Mouse (Mus musculus): Measurements from ENCODE around the gene Dennd2a.
"Not testable (repeated sequence)": the region's sequence is repeated elsewhere in the genome, so short reads cannot be mapped to it uniquely, and the experiment has no call there.

The Dennd2a gene

DNA sequence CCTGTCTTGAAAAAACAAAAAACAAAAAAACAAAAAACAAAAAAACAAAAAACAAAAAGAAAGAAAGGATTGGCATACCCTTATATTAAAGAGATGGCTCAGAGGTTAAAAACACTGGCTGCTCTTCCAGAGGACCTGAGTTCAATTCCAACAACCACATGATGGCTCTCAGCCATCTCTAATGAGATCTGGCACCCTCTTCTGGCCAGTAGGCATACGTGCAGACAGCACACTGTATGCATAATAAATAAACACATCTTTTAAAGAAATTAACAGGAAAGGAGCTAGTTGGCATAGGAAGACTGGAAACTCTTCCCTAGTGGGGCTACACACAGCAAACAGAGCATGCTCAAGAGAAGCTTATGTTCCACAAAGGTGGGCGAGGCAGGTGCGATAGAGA is 106.6 kb downstream of the Dennd2a start:
- no peak for DNase-seq (ENCODE audit: low read depth, low spot score)

DNA sequence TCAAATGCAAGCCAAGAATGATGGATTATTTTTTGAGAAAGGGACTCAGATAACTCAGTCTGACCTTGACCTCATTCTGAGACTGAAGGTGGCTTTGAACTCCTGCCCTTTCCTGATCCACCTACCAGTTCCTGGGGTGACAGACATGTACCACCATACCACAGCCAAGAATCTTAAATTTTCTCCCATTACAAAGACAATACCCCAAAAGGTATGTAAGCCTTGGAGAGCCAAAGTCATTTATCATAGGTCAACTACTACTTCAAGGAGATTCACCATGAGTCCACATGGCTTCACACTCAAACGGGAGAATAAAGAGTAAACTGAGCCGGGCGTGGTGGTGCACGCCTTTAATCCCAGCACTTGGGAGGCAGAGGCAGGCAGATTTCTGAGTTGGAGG is 107.1 kb downstream of the Dennd2a start:
- DNase-seq (ENCODE audit: low read depth, low spot score), result no peak

GRCm38 (mm10) chr6:39447429-39448185 is 110.1 kb downstream of the Dennd2a start:
- DNase-seq (ENCODE audit: low read depth, low spot score), result peak; percentile 88

DNA sequence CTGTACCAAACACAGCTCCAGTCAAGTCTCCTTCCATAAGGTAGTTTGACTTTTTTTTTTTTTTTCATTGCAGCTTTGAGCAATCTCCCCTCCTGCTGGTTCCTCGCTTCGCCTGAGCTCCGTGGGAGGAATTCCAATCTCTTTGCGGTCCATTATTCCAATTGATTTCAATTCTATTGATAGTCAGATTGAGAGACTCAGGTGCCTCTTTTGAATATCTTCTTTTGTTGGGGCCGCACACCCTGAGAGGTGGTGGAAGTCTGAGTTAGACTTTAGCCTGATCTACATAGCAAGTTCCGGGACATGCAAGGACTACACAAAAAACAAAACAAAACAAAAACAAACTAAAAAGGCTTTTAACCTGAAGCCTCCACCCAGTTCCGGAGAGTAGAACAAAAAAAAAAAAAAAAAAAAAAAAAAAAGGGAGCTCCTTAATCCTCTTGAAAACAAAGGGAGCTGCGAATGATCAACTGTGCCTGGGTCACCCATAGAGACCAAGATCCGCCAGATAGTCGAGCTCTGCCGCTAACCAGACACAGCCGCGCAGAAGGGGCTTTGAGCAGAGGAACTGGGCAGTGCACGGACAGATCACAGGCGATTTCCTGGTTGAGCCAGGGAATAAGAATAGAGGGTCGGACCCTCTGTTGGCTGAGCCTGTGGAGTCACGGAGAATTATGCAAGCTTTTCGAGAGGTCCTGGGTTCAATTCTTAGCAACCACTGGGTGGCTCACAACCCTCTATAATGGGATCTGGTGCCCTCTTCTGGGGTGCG is 111.7 kb downstream of the Dennd2a start:
- DNase-seq (ENCODE audit: low read depth, low spot score), result no peak

- no peak for DNase-seq (ENCODE audit: low read depth, low spot score)
Observed at GRCm38 (mm10) chr6:39442786-39443287, 114.8 kb downstream of the Dennd2a start.

DNA sequence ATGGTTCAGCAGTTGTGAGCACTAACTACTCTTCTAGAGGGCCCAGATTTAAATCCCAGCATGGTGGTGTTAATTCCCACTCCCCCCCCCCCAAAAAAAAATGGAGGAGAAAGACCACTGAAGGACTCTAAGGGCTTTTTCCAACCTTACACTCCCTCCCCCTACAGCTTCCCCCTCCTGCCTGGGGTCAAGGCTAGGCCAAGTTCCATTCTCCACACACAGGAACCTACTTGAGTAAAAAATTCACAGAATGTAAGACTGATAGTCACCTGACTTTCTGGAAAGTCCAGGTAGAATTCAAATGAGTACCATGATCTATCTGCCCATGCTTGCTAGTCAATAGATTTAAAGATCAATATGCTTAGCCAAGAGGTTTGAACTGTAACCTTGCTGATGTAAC is 117.5 kb downstream of the Dennd2a start:
- DNase-seq (ENCODE audit: low read depth, low spot score), result no peak

GRCm38 (mm10) chr6:39437519-39437918 is 120.1 kb downstream of the Dennd2a start:
- not testable (repeated sequence) for DNase-seq (ENCODE audit: low read depth, low spot score)

GRCm38 (mm10) chr6:39435875-39436274 is 121.8 kb downstream of the Dennd2a start:
- DNase-seq (ENCODE audit: low read depth, low spot score), result no peak

GRCm38 (mm10) chr6:39434886-39435492 is 122.7 kb downstream of the Dennd2a start:
- DNase-seq (ENCODE audit: low read depth, low spot score), result no peak

- DNase-seq (ENCODE audit: low read depth, low spot score), result no peak
Observed at GRCm38 (mm10) chr6:39434111-39434885, 123.4 kb downstream of the Dennd2a start.

- no peak for DNase-seq (ENCODE audit: low read depth, low spot score)
Observed at GRCm38 (mm10) chr6:39433701-39434100, 124.0 kb downstream of the Dennd2a start.

- DNase-seq (ENCODE audit: low read depth, low spot score), result no peak
Observed at GRCm38 (mm10) chr6:39433174-39433573, 124.5 kb downstream of the Dennd2a start.

GRCm38 (mm10) chr6:39430722-39431121 is 126.9 kb downstream of the Dennd2a start:
- no peak for DNase-seq (ENCODE audit: low read depth, low spot score)

GRCm38 (mm10) chr6:39429007-39429788 is 128.5 kb downstream of the Dennd2a start:
- no peak for DNase-seq (ENCODE audit: low read depth, low spot score)

DNA sequence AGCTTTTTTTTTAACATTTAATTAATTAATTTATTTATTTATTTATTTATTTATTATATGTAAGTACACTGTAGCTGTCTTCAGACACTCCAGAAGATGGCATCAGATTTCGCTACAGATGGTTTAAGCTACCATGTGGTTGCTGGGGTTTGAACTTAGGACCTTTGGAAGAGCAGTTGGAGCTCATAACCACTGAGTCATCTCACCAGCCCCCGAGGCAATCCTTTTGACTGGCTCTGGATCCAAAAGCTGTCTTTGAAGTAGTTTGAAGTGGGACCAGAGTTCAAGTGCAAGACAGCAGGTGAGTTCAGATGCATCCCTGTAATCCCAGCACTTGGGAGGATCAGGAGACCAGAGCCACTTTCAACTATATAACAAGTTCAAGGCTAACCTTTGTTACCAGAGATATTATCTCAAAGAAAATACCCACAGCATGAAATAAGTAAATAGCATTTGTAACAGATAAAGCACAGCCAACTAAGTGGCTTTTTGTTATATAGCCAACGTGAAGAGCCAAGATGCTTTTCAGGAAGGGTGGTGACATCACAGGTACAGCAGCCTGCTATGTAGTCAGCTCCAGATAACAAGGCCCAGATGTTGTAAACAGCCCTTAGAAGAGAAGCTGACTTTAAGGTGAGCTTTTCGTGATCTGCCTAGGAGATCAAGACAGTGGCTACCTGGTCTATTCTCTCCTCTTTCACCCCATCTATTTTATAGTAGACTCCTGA is 130.2 kb downstream of the Dennd2a start:
- no peak for DNase-seq (ENCODE audit: low read depth, low spot score)

DNA sequence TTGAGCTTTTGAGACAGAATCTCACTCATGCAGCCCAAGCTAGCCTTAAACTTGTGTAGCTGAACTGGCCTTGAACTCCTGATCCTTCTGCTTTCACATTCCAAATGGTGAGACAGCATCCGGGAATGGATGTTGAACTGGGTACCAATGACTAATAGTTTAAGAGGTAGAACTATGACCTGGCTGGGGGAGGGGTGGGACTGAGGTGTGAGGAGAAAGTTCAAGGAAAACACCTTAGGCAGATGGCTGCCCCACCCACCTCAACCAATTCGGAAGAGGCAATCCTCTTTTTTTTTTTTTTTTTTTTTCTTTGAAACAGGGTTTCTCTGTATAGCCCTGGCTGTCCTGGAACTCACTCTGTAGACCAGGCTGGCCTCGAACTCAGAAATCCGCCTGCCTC is 130.9 kb downstream of the Dennd2a start:
- no peak for DNase-seq (ENCODE audit: low read depth, low spot score)

DNA sequence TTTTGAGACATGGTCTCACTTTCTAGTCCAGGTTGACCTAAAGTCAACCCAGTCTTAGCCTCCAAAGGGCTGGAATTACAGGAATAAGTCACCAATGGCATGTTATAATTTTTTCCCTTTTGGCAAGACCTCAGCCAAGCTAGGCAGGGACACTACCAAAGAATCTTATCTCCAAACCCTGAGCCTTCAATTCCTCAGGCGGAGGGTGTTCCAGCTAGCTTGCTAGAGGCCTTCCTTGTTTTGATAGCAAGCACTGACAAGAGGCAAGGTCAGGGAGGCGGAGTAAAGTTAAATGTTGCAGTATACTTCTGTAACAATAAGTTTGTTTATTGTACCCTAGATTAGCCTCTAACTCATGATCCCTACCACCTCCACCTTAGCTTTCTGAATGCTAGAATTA is 132.5 kb downstream of the Dennd2a start:
- DNase-seq (ENCODE audit: low read depth, low spot score), result no peak

GRCm38 (mm10) chr6:39423686-39424085 is 134.0 kb downstream of the Dennd2a start:
- DNase-seq (ENCODE audit: low read depth, low spot score), result no peak

- no peak for DNase-seq (ENCODE audit: low read depth, low spot score)
Observed at GRCm38 (mm10) chr6:39423130-39423551, 134.5 kb downstream of the Dennd2a start.

GRCm38 (mm10) chr6:39420867-39421266 is 136.8 kb downstream of the Dennd2a start:
- no peak for DNase-seq (ENCODE audit: low read depth, low spot score)
